Mouse (Mus musculus) embryo, embryonic 11.5 days (tissue): ENCODE data around the gene Dnajb8.

ENCODE experiments used
- DNase-seq: peaks from one replicate; pipeline ENCODE4 v3.0.0-alpha.2; 2012; ENCODE audit warnings: low read depth, low spot score

The Dnajb8 gene

DNA sequence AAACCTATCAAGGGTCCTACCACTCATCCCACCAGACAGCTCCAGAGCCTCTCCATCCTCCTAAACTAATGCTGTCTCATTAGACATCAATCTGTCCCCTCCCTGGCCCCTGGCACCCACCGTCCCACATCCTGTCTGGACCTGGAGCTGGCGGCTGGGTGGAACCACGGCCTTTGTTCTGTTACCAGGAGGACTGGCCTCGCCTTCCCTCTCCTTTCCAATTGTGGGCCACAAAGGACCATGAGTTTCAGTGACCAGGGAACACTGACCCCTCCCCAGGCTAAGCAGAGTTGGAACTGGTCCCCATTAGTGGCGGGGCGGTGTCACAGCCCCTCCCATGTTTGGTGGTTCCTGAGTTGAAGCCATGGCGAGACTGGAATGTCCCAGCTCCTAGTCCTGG lies 5.5 kb downstream of the Dnajb8 start:
- no peak for DNase-seq

DNA sequence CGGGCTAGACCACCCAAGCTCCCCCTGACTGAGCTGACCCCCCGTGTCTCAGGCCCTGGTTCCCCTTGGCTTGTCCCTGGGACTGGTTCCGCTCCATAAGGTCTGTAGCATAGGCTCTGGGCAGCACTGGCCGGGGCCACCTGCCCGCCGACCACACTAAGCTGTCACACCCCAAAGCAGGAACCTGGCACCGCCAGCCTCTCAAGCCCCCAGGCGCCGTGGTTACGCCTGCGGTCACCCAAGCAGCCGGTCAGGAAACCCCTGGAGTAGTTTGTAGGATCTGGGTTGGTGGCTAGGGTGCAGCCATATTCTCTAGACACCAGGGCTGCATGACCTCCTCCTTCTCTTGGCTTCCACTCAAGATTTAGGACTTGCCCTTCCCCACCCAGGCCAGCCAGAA lies 7.2 kb downstream of the Dnajb8 start:
- no peak for DNase-seq

DNA sequence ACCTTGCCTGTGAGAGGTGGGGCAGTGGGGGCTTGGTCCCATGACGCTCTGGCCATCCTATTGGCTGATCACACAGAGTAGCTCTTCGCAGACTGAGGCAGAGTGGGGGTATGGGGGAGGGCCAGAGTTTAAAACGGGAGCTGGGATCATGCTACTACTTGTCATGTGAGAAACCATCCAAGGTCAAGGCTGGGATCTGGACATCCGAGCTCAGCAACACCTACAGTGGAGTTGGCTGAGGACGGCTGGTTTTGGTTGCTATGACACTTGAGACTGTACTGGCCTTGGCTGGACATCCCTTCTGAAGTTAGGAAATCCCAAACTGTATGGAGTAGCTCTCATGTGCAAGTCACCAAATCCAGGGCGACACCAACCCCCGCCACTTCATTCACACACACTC lies 9.8 kb downstream of the Dnajb8 start:
- no peak for DNase-seq

DNA sequence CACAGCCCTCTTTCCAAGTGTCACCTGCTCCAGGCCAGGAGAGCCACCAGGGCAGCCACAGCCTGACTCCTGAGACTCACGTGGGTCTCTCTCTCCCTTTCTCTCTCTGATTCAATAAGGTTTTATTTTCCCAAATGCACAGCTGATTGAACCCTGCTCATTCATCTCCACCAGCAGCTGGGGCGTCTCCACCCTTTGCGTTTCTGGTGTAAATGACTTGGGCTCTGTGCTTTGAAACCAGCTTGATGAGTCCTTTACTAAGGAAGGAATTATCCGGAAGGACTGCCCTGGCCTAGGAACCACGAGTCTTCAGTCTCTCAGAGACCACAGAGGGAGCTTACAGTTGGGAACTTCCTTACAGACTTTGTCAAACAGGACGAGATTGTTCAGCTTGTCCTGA lies 10.2 kb downstream of the Dnajb8 start:
- no peak for DNase-seq

DNA sequence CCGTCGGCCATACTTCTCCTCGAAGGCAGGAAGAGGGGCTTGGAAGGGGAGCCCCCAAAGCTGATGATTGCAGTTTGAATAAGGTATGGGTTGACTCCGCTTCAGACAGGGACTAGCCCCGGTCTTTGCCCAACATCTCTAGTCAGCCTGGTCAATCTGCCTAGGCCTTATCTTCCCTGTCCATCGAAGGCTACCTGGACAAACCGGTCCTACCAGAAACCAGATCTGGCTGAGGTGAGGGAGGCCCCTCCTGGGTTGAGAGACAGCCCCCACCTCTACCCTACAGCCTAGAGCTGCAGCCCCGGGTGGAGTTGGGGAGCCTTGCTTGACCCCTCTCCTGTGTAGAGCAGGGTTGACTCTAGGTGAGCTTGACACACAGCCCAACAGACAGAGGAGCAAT lies 11.9 kb downstream of the Dnajb8 start:
- no peak for DNase-seq

DNA sequence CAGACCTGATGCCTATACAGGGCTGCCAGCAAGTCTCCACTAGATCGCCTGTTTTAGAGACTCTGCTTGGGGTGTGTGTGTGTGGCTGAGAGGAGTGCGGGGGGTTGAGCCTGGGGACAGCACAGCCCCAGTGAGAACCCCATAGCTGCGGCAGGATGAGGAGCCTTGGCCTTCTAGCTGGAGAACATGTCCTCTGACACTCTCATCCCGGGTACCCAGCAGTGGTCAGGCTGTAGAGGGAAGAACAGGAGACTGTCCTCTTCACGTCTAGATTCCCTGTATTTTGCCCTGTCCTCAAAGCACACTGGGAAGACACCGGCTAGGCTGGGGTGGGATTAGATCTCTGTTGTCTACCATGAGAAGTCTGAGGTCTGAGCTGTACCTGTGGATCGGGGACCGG lies 13.4 kb downstream of the Dnajb8 start:
- no peak for DNase-seq

DNA sequence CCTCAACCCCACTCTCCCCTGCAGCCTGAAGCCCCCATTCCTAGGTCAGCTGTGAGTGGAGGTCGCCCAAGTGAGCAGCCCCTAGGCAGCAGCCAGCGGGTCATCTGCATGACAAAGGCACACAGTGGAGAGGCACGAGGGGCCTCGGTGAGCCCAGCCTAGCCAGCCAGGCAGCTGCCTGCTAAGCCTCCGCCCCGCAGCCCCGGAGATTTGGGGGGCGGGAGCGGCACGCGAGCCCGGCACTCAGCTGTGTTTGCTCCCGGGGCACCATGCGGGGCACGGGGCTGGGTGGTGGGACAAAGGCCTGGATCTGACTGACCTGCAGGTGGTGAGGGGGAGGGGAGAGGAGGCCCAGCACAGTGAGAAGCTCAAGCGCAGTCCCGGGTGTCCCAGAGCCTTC lies 13.9 kb downstream of the Dnajb8 start:
- DNase-seq: no peak

DNA sequence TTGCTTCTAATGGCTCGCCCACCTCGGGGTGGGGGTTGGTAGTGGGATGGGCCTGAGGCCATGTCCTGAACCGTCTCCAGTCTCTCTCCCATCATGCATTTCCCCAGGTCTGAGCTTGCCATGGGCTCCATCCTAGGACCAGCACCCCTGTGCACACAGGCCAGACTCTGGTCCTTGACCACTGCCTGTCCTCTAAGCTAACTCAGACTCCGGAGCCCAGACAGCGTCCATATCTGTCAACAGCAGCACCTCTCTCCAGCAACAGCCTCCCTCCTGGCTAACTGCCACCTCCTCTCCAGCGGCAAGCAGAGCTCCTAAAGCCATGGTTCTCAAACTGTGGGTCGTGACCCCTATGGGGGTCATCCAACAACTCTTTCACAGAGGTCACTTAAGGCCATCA lies 14.4 kb downstream of the Dnajb8 start:
- no peak for DNase-seq

DNA sequence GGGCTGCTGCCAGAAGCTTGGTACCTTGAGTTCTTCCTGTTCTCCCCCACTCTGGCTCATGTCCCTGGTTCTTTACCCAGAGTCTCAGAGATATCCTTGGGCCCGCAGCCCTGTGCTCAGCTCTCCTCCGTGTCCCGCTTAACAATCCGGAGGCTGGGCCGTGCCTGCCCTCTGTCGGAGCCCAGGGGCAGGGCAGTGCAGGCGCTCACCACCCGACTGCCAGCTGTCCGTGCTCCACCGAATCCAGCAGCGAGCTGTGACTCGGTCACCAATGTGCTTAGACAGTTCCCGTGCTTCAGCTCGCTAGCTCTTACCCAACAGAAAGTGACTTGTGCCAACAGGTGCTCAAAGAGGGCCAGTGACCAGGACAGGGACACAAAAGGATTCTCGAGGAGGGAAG lies 20.5 kb downstream of the Dnajb8 start:
- peak; percentile 53 for DNase-seq

DNA sequence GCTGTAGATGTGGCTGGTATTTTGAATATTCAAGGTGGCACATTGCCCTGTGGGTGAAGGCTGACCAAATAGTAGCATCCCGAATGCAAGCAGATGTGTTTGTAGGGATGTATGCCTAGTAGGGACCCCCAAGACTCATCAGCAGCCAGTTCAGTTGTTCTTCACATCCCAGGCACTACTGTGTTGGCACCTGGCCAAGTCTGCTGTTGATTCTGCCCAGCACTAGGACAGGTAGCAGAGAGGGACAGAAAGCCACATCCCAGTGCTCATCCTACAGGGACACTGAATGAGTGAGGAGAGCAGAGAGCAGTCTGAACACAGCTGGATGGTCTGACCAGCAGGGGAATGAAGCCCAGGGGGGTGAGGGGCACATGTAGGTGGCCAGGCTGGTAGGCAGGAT lies 27.2 kb downstream of the Dnajb8 start:
- no peak for DNase-seq

DNA sequence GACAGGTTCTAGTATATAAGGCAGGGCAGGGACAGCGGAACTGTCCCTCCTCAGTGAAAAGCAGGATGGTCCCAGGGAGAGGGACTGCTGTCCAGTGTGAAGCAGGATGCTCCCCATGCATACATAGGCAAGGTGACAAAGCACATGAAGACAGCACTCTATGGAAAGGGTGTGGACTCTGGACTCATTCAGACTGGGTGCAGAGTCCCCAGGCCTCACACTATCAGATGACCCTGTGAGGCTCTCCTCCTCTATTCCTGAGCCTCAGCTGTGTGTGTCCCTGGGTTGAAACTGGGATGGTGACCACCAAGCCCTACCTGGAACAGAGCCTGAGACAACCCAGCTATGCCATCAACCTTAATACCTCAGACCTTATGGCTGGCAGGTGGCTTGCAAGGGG lies 29.3 kb downstream of the Dnajb8 start:
- no peak for DNase-seq

DNA sequence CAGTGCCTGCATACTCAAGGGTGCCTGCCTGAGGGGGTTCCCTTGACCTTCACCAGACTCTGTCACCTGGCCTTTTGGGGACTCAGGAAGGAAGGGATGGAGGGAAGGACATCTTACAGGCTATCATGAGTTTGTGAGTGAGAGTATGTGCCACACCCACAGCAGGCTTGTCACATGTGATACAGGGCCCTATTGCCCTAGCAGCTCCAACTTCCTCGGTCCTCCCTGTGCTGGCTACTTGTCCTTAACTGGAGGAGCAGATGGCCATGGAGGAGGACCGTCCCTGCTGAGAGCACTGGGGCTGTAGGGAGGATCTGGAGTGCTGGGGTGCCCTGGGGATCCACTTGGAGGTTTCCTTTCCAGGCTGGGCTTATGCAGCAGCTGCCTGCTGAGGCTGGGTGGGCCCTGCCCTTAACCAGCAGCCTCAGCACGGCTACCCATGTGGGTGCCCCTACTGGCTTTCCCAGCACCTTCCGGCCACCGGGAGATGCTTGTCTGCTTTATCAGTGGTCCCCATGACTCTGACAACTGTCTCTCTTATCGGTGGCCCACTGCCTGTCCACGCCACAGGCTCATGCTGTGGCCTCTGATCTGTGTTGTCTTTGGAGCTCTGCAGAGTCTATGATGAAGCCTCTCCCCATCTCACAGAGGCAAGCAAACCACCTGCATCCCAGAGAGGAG lies 29.9 kb downstream of the Dnajb8 start:
- no peak for DNase-seq

DNA sequence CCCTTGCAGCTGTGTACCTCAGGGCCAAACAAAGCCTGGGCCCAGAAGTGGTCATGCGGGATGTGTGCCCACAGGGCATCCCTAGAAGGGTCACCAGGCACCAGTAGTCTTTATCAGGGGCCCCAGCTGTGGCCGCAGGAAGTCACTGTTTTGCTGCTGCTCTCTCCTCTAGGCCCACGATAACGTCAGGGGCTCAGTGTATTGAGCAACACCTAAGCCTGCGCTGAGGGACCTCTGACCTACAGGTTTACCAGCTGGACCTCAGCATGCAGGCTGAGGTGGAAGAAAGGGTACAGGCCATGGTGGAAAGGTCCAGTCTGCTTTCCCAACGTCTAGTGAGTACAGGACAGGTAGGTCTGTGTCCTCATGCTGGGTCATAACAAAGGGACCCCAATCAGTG lies 32.0 kb downstream of the Dnajb8 start:
- DNase-seq: no peak

DNA sequence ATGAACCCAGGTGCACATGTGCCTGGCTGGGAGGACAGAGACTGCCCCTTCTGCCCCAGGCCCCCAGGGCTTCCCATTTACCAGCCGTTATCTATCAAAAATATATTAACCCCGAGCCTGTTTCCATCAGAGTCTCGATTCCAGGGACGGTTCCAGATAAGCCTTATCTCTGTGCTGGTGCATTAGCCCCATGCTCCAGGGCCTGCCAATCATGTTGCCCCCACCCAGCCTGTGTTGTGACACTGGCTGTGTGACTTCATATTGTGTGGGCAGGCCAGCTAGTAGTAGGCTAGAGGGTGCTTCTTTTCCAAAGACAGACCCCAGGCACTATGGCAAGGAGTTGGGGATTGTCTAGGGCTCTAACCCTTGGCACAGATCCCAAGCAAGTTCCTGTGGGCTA lies 33.4 kb downstream of the Dnajb8 start:
- DNase-seq: no peak

DNA sequence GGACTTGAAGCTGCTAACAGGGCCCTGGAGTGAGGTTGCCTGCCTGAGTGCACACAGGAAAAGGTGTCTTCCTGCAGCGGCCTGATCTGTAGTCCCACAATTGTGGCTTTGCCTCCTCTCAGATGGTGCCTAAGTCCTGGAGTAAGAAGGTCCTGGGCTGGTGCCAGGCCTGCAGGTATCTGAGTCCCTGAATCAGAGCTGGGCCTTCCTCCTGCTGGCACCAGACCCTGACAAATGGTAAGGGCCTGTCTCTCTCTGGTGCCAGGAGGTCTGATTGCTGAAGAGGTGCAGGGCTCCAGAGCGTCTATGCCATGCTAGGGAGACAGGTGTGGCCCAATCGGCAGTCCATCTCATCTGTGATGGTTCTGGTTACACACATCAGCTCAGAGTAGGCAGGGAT lies 37.6 kb downstream of the Dnajb8 start:
- DNase-seq: no peak

DNA sequence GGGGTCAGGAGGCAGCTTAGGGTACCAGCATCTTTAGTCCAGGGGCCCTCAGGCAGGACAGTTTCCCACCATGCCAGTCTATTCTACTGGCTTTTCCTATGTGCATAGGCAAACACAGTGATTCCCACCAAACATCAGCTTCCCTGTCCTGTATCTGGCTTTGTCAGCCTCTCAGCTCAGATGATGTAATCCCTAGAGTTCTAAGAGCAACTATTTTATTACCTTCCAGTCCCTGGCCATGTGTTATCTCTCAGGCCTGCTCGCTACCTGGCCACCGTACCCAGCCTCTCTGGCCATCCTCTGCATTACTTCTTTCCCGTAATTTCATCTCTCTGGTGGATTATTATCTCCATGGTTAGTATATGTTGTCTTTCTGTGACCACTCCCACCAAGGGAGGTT lies 38.6 kb downstream of the Dnajb8 start:
- no peak for DNase-seq

DNA sequence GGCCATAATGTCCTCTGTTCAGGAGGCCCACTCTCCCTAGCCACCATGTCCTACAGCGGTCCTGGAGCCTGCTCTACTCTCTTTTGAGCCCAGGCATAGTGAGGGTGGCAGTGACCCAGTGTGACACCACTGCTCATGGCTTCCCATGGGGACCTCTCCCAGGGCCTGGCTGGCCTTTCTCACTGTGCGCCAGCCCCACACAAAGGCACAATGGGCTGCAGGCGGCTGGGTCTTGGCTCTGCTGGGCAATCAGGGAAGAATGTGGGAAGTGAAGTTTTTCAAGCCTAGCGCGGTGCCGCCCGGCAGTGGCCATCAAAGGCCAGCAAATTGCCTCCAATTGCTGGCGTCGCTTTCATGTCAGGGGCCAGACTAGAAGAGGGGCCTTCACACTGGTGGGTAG lies 40.1 kb downstream of the Dnajb8 start:
- no peak for DNase-seq

DNA sequence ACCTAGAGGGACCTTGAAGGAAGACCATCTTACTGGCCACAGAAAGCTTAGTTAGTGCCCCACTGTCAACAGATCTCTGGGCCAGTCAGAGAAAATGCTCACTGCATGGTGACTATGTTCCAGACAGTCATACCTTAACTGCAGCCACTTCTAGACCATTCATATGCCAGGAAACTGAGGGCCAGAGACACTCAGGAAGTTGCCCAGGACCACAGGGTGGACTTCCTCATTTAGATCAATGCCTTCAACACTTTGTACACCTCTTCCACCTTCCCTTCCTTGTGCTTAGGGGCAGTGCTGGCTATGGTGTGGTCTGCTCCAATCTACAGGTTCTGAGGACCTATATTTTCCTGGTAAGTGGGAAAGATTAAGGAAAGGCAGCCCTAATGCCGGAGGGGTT lies 43.3 kb downstream of the Dnajb8 start:
- DNase-seq: no peak

DNA sequence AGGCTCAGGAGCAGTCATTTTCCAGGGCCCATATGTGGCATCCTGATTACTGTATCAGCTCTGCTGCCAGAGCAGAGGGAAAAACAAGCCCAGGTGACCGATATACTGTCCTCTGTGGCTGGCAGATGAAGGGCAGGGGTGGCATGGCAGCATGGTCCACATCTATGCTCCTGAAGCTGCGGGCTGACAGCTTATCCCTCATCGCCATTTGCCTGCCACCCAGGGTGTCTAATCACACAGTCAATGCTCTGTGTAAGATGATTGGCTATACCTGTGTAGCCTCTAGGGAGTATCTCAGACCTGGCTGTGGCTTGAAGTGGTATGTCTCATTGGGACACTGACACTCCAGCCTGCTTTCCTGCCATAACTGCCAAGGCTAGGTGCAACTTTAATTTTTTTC lies 44.0 kb downstream of the Dnajb8 start:
- no peak for DNase-seq

DNA sequence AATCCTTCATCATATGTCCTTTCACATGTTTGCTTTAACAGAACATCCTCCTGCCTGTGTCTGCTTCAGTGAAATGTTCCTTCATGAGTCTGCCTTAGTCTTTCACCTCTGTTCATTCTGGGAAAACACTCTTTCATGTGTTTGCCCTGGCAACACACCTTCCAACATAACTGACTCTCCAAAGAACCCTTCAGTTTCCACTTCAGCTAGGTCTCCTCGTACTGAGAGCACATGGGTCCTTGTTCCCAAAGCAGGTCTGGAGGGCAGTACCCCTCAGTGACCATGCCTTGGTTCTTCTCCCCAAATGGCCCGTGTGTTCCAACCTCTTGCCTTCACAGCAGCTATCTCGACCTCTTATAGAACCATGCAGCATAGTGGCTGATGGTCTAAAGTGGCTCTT lies 45.0 kb downstream of the Dnajb8 start:
- DNase-seq: no peak

DNA sequence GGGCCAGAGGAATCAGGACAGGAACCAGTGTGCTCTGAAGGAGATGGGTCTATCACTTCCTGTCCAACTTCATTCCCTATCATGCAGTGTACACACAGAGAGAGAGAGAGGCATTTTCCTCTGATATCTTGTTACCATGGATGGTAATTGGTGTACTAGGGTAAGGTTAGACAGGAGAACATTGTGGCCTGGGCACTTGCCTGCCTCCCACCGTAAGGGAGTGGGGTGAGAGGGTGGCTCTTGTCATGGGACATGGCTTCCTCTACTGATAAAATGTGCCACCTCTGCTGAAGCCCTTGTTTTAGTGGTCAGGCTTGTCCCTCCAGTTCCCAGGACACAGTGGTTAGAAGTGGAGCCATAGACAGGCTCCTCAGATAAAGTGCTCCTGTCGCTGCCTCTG lies 45.9 kb downstream of the Dnajb8 start:
- no peak for DNase-seq

DNA sequence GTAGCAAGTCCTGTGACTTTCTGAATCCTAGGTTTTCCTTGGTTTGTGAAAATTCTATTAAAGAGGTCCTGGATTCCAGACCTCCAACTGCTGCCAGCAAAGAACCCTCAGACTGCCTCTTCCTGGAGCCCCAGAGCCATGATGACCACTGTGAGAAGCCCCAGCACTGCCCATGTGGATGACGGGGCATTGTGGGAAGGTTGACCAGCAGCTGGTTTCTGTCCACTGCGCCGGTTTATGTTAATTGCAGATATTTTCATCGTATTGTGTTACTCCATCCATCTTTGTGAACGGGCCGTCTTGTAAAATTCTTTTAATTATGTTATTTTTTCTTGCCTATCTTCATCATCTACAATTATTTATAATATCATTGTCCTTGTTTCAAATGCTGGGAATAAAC lies 52.6 kb downstream of the Dnajb8 start:
- no peak for DNase-seq

DNA sequence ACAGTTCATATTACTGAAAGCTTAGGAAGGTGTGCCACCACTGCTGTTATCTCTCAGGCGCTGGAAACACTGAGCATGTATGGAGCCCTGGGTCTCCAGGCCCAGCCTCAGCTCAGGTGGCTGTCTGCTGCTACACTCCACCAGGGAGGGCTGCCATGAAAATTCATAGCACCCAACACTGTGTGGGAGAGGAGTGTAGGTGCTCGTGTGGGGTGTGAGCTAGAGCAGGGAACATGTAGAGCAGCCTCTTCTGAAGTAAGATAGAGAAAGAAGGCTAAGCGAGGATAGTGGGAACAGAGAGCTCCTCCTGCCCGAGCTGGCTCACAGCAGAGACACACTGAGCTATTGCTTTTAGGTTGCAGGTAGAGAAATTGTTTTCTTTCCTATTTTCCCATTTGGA lies 54.2 kb downstream of the Dnajb8 start:
- DNase-seq: no peak

DNA sequence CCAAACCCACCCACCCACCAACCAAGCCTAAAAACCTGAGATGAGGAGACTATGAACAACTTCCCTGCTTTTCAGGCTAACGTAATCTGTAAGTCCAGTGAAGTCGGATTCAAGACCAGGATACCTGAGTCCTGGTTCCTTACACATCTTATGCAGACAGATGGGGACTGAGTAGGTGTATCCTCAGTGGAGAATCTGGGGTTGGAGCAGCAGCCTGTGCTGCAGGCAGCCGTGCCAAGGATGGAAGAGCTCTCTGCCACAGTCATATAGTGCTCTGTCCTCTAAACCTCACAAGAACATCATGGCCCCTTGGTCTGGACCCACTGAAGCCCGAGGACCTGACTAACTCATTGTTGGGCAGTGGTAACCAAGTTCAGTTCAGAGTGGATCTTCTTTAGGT lies 55.2 kb downstream of the Dnajb8 start:
- no peak for DNase-seq
